Mouse (Mus musculus): Measurements from ENCODE around the gene Bap1.

DNA sequence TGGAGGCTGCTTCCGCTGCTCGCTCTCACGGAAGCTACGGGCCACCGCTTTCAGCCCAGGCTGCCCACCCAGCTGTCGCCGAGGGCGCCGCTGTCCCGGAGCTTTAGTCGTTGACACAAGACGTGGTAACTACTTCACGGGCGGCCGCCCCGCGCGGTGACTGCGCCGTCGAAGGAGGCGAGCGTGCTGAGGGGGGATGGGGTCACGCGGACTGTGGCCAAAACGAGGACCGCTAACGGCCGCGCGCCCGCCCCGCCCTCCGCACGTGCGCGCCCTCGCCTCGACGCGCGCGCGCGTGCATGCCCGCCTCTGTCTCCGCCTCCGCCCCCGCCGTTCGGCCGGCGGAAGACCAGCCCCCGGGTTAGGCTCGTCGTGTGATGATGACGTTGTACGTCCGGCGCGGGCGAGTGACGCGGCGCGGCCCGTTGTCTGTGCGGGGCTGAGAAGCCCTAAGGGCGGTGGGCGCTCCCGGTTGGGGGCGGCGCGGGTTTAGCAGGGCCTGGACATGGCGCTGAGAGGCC lies at the start of gene Bap1, which contains the start of gene Phf7:
- TF ChIP-seq POLR2AphosphoS2 (IDR thresholded peaks at IDR 0.05; ENCODE audit: insufficient read length, low read depth) (peak; percentile 81), POLR2A (IDR thresholded peaks at IDR 0.05; ENCODE audit: insufficient read length, low read depth) (peak; percentile 96), REST (IDR thresholded peaks at IDR 0.05; ENCODE audit: insufficient read depth, insufficient read length) (peak; percentile 27), MYOD1 (IDR thresholded peaks at IDR 0.05; ENCODE audit: control insufficient read depth in 1 of 3, insufficient read length in 2 of 3, low read depth in 2 of 3) (peak in 2 of 3 experiments; percentile 20 to 35), TCF3 (IDR thresholded peaks at IDR 0.05; ENCODE audit: insufficient read length, low read depth) (no peak), TCF12 (IDR thresholded peaks at IDR 0.05; ENCODE audit: insufficient read depth, poor library complexity, severe bottlenecking) (no peak), USF1 (IDR thresholded peaks at IDR 0.05; ENCODE audit: low read depth) (no peak), MAX (IDR thresholded peaks at IDR 0.05; ENCODE audit: low read depth) (no peak), MYOG (IDR thresholded peaks at IDR 0.05; ENCODE audit: control insufficient read depth in 1 of 3, insufficient read depth in 1 of 3, insufficient read length in 2 of 3, low read depth in 2 of 3) (peak in 2 of 3 experiments; percentile 2 to 66)
